Mouse (Mus musculus) neural tube, embryonic 14.5 days (tissue): ENCODE results near the gene Nptxr. TPM values are rescaled to one million over a fixed set of nuclear protein-coding genes. Genes with fewer than 3 reads are reported as not detected.

Experiments used
- polyA plus RNA-seq: library from polyadenylated mRNA; unstranded; fragments of >200 nt; fragmentation: Nextera tagmentation; extraction: Ambion mirVana; gene quantifications from 2 replicates; pipeline ENCODE4 v1.2.1, GENCODE M21; 2014

The Nptxr gene
- polyA plus RNA-seq, 1 experiment from 2014 or later: 23.4 TPM

Other genes starting within 250 kb of the Nptxr start
- 0.88 and 1.5 TPM in 2 replicates for gene Dmc1, start 199.7 kb downstream of the Nptxr start, polyA plus RNA-seq
- gene Fam227a, start 145.8 kb downstream of the Nptxr start, polyA plus RNA-seq: 6.1 and 7.8 TPM in 2 replicates
- gene Cby1, start 145.6 kb downstream of the Nptxr start, polyA plus RNA-seq: 78.0 and 85.6 TPM in 2 replicates
- gene Tomm22, start 133.9 kb downstream of the Nptxr start, polyA plus RNA-seq: 253 TPM in 2 replicates
- gene Josd1, start 116.8 kb downstream of the Nptxr start, polyA plus RNA-seq: 16.0 and 18.3 TPM in 2 replicates
- 37.5 and 41.2 TPM in 2 replicates for gene Gtpbp1, start 113.9 kb downstream of the Nptxr start, polyA plus RNA-seq
- 7.4 and 8.5 TPM in 2 replicates for gene Sun2, start 62.2 kb downstream of the Nptxr start, polyA plus RNA-seq
- 62.2 and 62.8 TPM in 2 replicates for gene Dnal4, start 26.9 kb downstream of the Nptxr start, polyA plus RNA-seq
- 1.0 and 2.5 TPM in 2 replicates for gene Npcd, start 29.5 kb upstream of the Nptxr start, polyA plus RNA-seq
- 25.4 and 31.1 TPM in 2 replicates for gene Cbx6, start 29.9 kb upstream of the Nptxr start, polyA plus RNA-seq
- 2.3 and 6.0 TPM in 2 replicates for gene Apobec3, start 86.9 kb upstream of the Nptxr start, polyA plus RNA-seq
- 4.3 and 5.0 TPM in 2 replicates for gene Cbx7, start 166.4 kb upstream of the Nptxr start, polyA plus RNA-seq
- gene Pdgfb, start 210.2 kb upstream of the Nptxr start, polyA plus RNA-seq: 4.5 and 5.0 TPM in 2 replicates